Mouse (Mus musculus): Measurements from ENCODE around the gene Grik3. TPM values are rescaled to one million over a fixed set of nuclear protein-coding genes. Genes with fewer than 3 reads are reported as not detected.

Gene Grik3
- total and polyA plus RNA-seq, 2 experiments from 2014 or later, result 0.07 to 0.11 TPM

DNA sequence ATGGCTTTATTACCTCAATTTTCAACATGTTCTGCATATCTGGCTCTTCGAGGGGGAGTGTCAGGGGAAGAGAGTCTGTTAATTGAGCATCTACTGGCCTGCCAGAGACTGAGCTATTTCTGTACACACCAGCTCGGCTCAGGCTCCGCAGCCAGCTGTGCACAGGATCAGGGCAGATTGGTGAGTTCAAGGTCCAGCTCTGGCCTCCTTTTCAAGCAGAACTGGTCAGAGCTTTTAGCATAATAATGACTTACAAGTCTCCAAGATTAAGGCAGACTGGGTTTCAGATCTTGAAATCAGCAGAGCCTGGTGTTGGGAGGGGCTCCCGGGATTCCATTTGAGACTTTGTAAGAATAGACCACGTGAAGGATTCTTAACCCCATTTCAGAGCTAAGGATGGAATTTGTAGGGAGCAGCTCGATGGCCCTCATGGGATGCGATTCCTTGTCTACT lies 55.3 kb downstream of the Grik3 start:
- no peaks in the 10 kb centered on the region for H3K27me3 ChIP-seq (ENCODE audit: control insufficient read depth, insufficient read depth, low read length)
- 40% methylated on average over 7 of the region's 7 CpGs for WGBS
- no peaks in the 10 kb centered on the region for H3K9me3 ChIP-seq (replicated peaks; ENCODE audit: control insufficient read depth, low read length)
- H3K9ac ChIP-seq (replicated peaks; ENCODE audit: low read depth, low read length), result no peak overlapping the region
- H3K4me2 ChIP-seq (ENCODE audit: low read depth, low read length), result no peak overlapping the region
- no peaks in the 10 kb centered on the region for H3K4me1 ChIP-seq (ENCODE audit: control insufficient read depth, insufficient read depth)
- ATAC-seq (ENCODE audit: insufficient read depth, low read depth), result no peak
- H3K27ac ChIP-seq (ENCODE audit: low read depth), result no peak overlapping the region
- H3K4me3 ChIP-seq (ENCODE audit: low read depth, low read length), result no peak overlapping the region
- TF ChIP-seq EP300 (IDR thresholded peaks at IDR 0.05; ENCODE audit: low read depth) (no peak), CTCF (IDR thresholded peaks at IDR 0.05; ENCODE audit: low read depth) (no peak)
- no peak for DNase-seq (ENCODE audit: low spot score)
- no peaks in the 10 kb centered on the region for H3K36me3 ChIP-seq (replicated peaks; ENCODE audit: control insufficient read depth, insufficient read depth, low read length)

DNA sequence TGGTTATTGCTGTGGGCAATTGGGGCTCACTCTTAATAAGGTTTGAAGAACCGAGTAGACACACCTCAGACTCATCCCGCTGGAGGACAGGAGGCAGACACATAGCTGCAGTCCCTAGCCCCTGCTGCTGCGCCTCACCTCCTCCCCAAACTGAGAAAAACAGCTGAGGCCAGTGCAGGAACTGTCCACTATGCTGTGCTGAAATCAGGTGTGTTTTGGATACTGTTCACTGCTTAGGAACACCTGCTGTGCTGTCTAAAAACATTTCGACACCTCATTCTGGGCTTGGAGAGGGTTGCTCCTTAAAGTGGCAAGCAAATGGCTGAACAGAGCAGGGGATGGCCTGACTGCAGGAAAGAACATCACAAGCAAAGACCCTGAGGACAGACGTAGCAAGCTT lies 57.7 kb downstream of the Grik3 start:
- no peak for DNase-seq (ENCODE audit: low spot score)
- no peak for ATAC-seq (ENCODE audit: insufficient read depth, low read depth)
- Histone ChIP-seq H3K4me1 (ENCODE audit: control insufficient read depth, insufficient read depth) (no peaks in the 10 kb centered on the region), H3K4me2 (ENCODE audit: low read depth, low read length) (no peak overlapping the region), H3K9me3 (replicated peaks; ENCODE audit: control insufficient read depth, low read length) (no peaks in the 10 kb centered on the region), H3K9ac (replicated peaks; ENCODE audit: low read depth, low read length) (no peak overlapping the region), H3K4me3 (ENCODE audit: low read depth, low read length) (no peak overlapping the region), H3K27ac (ENCODE audit: low read depth) (no peak overlapping the region), H3K27me3 (ENCODE audit: control insufficient read depth, insufficient read depth, low read length) (no peaks in the 10 kb centered on the region), H3K36me3 (replicated peaks; ENCODE audit: control insufficient read depth, insufficient read depth, low read length) (no peaks in the 10 kb centered on the region)
- 36% methylated on average over 5 of the region's 5 CpGs for WGBS
- TF ChIP-seq EP300 (IDR thresholded peaks at IDR 0.05; ENCODE audit: low read depth) (no peak), CTCF (IDR thresholded peaks at IDR 0.05; ENCODE audit: low read depth) (no peak)

DNA sequence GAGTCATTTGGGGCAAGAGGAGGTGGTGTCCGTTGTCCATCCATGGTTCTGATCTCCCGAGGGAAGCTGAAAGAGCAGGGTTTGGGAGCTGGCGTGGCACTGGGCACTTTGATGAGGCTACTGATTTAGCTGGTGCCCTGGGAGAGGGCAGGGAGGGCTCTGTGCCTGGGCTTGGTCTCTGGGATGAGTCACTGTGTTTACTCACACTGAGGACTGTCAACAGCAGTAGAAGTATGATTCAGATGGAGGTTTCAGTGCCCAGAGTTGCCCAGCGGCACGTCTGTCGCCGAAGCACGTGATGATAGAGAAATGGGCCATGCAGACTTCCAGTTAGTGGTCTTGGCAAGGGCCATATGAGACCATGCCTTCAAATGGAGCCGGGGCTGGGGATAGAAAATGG lies 63.3 kb downstream of the Grik3 start:
- ATAC-seq (ENCODE audit: insufficient read depth, low read depth), result no peak
- H3K9ac ChIP-seq (replicated peaks; ENCODE audit: low read depth, low read length), result no peak overlapping the region

DNA sequence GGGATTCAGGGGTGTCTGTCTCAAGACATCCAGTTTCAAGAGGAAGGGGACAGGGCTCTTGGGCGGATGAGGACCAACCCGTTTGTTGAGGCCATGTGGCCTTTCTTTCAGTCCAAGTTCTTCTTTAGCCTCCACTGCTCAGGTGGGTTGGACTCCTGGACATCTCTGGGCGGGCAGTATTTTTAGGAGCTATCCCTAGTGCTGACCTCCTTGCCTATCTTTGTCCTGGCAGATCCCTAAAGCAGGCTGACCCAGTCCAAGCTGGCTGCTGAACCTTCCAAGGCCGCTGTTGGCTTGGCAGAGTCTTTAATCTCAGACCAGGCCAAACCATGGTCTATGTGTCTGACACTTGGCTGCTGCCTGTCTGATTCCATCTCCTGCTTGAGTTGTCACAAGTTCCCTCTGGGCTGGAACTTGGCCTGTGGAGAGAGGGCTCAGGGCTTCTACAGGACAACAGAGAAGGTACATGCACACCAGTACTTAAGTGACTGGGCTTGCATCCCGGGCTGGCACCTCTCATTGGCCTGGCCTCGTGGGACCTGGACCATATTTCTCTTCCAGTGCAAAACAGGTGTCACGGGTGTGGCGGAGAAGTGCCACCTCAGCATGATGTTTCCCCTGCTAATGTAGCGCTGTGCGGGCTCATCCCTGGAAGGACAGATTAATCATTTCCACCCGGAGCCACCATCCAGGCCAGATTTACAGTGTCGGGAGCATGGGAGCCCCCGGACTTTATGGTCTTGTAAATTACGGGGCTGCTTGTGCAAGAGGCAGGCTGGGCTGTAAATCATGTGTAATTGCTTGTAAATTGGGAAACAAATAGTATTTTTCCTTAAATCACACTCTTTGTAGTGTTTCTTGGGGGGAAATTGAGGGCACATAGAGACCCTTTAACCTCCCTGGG lies 66.2 kb downstream of the Grik3 start:
- H3K36me3 ChIP-seq (replicated peaks; ENCODE audit: control insufficient read depth, insufficient read depth, low read length), result no peaks in the 10 kb centered on the region
- TF ChIP-seq CTCF (IDR thresholded peaks at IDR 0.05; ENCODE audit: low read depth) (no peak), EP300 (IDR thresholded peaks at IDR 0.05; ENCODE audit: low read depth) (no peak)
- no peaks in the 10 kb centered on the region for H3K4me1 ChIP-seq (ENCODE audit: control insufficient read depth, insufficient read depth)
- no peaks in the 10 kb centered on the region for H3K9me3 ChIP-seq (replicated peaks; ENCODE audit: control insufficient read depth, low read length)
- no peak overlapping the region for H3K4me3 ChIP-seq (ENCODE audit: low read depth, low read length)
- no peak overlapping the region for H3K27ac ChIP-seq (ENCODE audit: low read depth)
- 0 out of 2 replicates have a peak, but pooled peaks cover 2% of the 10 kb centered on the region for H3K27me3 ChIP-seq (ENCODE audit: control insufficient read depth, insufficient read depth, low read length)
- no peak overlapping the region for H3K9ac ChIP-seq (replicated peaks; ENCODE audit: low read depth, low read length)
- no peak overlapping the region for H3K4me2 ChIP-seq (ENCODE audit: low read depth, low read length)
- 75% methylated on average over 14 of the region's 14 CpGs for WGBS
- no peak for DNase-seq (ENCODE audit: low spot score)
- ATAC-seq (ENCODE audit: insufficient read depth, low read depth), result no peak

More for the DNA sequence above, 63.3 kb downstream of the Grik3 start:
- Histone ChIP-seq H3K27me3 (ENCODE audit: control insufficient read depth, insufficient read depth, low read length) (no peaks in the 10 kb centered on the region), H3K9me3 (replicated peaks; ENCODE audit: control insufficient read depth, low read length) (no peaks in the 10 kb centered on the region), H3K27ac (ENCODE audit: low read depth) (no peak overlapping the region), H3K4me3 (ENCODE audit: low read depth, low read length) (no peak overlapping the region), H3K4me2 (ENCODE audit: low read depth, low read length) (no peak overlapping the region), H3K36me3 (replicated peaks; ENCODE audit: control insufficient read depth, insufficient read depth, low read length) (no peaks in the 10 kb centered on the region), H3K4me1 (ENCODE audit: control insufficient read depth, insufficient read depth) (no peaks in the 10 kb centered on the region)
- WGBS, result 82% methylated on average over 9 of the region's 9 CpGs
- TF ChIP-seq EP300 (IDR thresholded peaks at IDR 0.05; ENCODE audit: low read depth) (no peak), CTCF (IDR thresholded peaks at IDR 0.05; ENCODE audit: low read depth) (no peak)
- no peak for DNase-seq (ENCODE audit: low spot score)

DNA sequence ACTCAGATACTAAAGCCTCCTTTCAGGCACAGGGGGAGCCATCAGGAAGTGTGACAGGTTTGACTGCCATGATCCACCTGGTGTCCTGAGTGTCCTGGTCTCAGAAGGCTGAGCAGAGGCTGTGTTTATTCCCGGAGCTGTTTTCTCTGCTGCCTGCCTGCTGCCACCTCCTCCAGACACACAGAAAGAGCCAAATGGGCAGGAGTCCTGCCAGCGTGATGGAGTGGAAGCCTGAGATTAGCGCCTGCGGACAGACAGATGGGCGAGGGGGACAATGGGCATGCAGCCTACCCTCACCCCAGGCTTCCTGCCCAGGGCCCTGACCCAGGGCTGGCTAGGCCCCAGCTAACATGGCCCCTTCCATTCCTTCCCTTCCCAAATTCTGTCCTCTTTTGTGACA lies 69.1 kb downstream of the Grik3 start:
- Histone ChIP-seq H3K27ac (ENCODE audit: low read depth) (no peak overlapping the region), H3K9ac (replicated peaks; ENCODE audit: low read depth, low read length) (no peak overlapping the region), H3K9me3 (replicated peaks; ENCODE audit: control insufficient read depth, low read length) (no peaks in the 10 kb centered on the region), H3K36me3 (replicated peaks; ENCODE audit: control insufficient read depth, insufficient read depth, low read length) (no peaks in the 10 kb centered on the region), H3K27me3 (ENCODE audit: control insufficient read depth, insufficient read depth, low read length) (0 out of 2 replicates have a peak, but pooled peaks cover 5% of the 10 kb centered on the region), H3K4me2 (ENCODE audit: low read depth, low read length) (no peak overlapping the region), H3K4me3 (ENCODE audit: low read depth, low read length) (no peak overlapping the region), H3K4me1 (ENCODE audit: control insufficient read depth, insufficient read depth) (no peaks in the 10 kb centered on the region)
- no peak for TF ChIP-seq EP300 (IDR thresholded peaks at IDR 0.05; ENCODE audit: low read depth)
- TF ChIP-seq CTCF (IDR thresholded peaks at IDR 0.05; ENCODE audit: low read depth), result no peak
- ATAC-seq (ENCODE audit: insufficient read depth, low read depth) (no peak), DNase-seq (ENCODE audit: low spot score) (no peak)
- 51% methylated on average over 5 of the region's 5 CpGs for WGBS
